Mouse (Mus musculus) CH12.LX (cell line): ENCODE measurements at regions not wholly inside any gene's neighbourhood (a gene's known extent, or its start where the extent isn't known, plus 50 kb on each side); places are given as distances from the start of the nearest gene placed in this dataset.

ENCODE experiments used
- CTCF ChIP-seq, 2 experiments: IDR thresholded peaks in 1 of 2; conservative IDR thresholded peaks in 1 of 2; 2 replicates each; pipeline ENCODE4 v1.5.1; 2011 to 2012; ENCODE audit warnings: low read depth in 2 of 2, low read length in 2 of 2, improper control_type of control experiment in 1 of 2, inconsistent platforms in 1 of 2, mild to moderate bottlenecking in 1 of 2, moderate library complexity in 1 of 2
- E2F4 ChIP-seq: IDR thresholded peaks from 2 replicates; pipeline ENCODE4 v1.6.1; 2011; ENCODE audit warnings: low read depth, low read length, improper control_type of control experiment; ENCODE audit not compliant: insufficient replicate concordance
- EP300 ChIP-seq: IDR thresholded peaks from 2 replicates; pipeline ENCODE4 v1.6.1; 2011; ENCODE audit warnings: low read length, improper control_type of control experiment
- MXI1 ChIP-seq: IDR thresholded peaks from 2 replicates; pipeline ENCODE4 v1.6.1; 2011; ENCODE audit warnings: mild to moderate bottlenecking, low read depth, low read length, improper control_type of control experiment
- NRF1 ChIP-seq: IDR thresholded peaks from 2 replicates; pipeline ENCODE4 v1.6.1; 2014; ENCODE audit warnings: low read depth, mild to moderate bottlenecking, inconsistent platforms, low read length, improper control_type of control experiment, moderate library complexity
- POLR2A ChIP-seq: IDR thresholded peaks from 2 replicates; pipeline ENCODE4 v1.6.1; 2011; ENCODE audit warnings: low read depth, mild to moderate bottlenecking, improper control_type of control experiment, low read length
- SMC3 ChIP-seq: IDR thresholded peaks from 2 replicates; pipeline ENCODE4 v1.6.1; 2011; ENCODE audit warnings: low read depth, low read length, improper control_type of control experiment
- TCF12 ChIP-seq: IDR thresholded peaks from 2 replicates; pipeline ENCODE4 v1.6.1; 2014; ENCODE audit warnings: low read depth, mild to moderate bottlenecking, inconsistent platforms, low read length, improper control_type of control experiment

DNA sequence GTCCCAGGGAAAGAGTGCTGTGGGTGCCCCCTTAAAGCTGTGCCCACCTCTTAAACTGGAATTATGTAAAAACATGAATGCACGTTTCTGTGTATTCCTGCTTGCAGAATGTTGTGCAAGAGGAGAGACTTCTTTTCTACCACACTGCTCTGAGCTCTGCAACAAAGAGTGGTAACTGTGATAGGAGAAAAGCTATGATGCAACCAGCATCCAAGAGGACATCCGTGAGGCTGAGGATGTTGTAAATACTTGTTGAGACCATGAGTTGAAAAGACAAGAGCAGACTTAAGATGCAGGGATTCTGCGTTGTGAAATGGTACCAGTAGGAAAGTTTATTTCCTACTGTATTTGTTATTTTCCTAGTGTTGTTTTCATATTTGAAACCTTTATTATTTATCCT, 56.0 kb upstream of the Arhgap11a start:
- TF ChIP-seq POLR2A (no peak), SMC3 (no peak), NRF1 (no peak), MXI1 (no peak), TCF12 (no peak), EP300 (no peak), CTCF (conservative IDR thresholded peaks at IDR 0.05 in 1 of 2, IDR thresholded peaks at IDR 0.05 in 1 of 2; ENCODE audit: low read depth in 2 of 2, low read length in 2 of 2) (no peak), E2F4 (no peak)
